Mouse (Mus musculus) testis, adult 2 months (tissue): ENCODE results near the gene Hoxa10.

Experiments used
- CTCF ChIP-seq: fragments of 200-500 bp; IDR thresholded peaks from 2 replicates; pipeline ENCODE4 v1.5.1; 2012; ENCODE audit warnings: low read depth, mild to moderate bottlenecking, inconsistent platforms, low read length, moderate library complexity; ENCODE audit not compliant: control insufficient read depth, insufficient read depth, insufficient replicate concordance
- POLR2A ChIP-seq: fragments of 200-500 bp; IDR thresholded peaks from 2 replicates; pipeline ENCODE4 v1.6.1; 2012; ENCODE audit warnings: low read depth, mild to moderate bottlenecking, inconsistent platforms, low read length, moderate library complexity; ENCODE audit not compliant: control insufficient read depth

DNA sequence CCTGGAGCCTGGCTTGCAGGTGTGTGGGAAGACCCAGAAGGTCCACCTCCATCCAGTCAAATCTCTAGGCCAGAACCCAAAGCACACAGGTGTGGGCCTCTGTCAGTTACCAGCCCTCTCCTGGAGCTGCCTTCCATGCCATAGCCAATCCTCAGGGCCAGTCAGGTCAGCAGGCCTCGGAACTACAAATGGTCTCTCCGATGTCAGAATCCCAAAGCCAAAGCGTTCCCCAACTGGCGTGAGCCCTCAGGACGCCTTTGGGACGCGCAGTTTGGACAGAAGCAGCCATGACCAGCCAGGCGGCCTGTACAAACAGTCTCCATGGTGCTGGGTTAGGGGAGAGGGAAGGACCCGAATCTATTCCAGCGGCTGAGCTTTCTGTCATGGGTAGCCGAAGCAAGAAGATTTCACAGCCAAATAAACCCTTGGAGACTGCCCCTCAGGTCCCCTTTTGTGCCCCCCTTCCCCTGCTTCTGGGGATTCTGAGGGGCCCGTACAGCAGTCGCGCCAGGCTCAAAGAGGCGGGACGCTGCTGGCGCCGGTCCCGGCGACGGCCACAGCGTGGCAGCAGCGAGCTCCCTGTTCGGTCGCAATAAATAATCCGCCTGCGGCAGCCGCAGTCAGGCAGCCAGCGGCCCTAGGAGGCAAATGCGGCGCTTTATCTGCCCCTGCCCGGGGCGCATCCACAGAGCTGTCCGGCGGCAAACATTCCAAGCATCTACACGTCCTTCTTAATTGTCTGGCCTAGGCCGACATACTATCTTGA, 29.3 kb downstream of the Hoxa10 start:
- peak; percentile 59 for TF ChIP-seq CTCF
- no peak for TF ChIP-seq POLR2A
